Mouse (Mus musculus): ENCODE measurements around the gene Rab26. TPM values are rescaled to one million over a fixed set of nuclear protein-coding genes. Genes with fewer than 3 reads are reported as not detected.

The Rab26 gene
- total RNA-seq, 2 experiments from 2014 or later, result not detected

GRCm38 (mm10) chr17:24538950-24539349 is 4.9 kb upstream of the Rab26 start:
- no peak overlapping the region for H3K4me3 ChIP-seq
- intact Hi-C loops (cut with DNase I), result no loop called here
- peak; percentile 80 for TF ChIP-seq CTCF (IDR thresholded peaks at IDR 0.05)
- H3K27ac ChIP-seq, result no peak overlapping the region
- DNase-seq, result peak; percentile 46

GRCm38 (mm10) chr17:24537536-24537935 is 3.5 kb upstream of the Rab26 start:
- no peak for DNase-seq
- Histone ChIP-seq H3K27ac (no peak overlapping the region), H3K4me3 (no peak overlapping the region)
- intact Hi-C loops (cut with DNase I), result no loop called here
- TF ChIP-seq CTCF (IDR thresholded peaks at IDR 0.05), result no peak

- H3K27ac ChIP-seq, result no peak overlapping the region
- no peak for DNase-seq
- H3K4me3 ChIP-seq, result no peak overlapping the region
- intact Hi-C loops (cut with DNase I), result loop anchor here (2.0 kb wide), 1 partner anchor 40 kb away; no protein-coding TSS in a partner anchor
- no peak for TF ChIP-seq CTCF (IDR thresholded peaks at IDR 0.05)
Observed at GRCm38 (mm10) chr17:24535300-24535699, 1.3 kb upstream of the Rab26 start.

GRCm38 (mm10) chr17:24533099-24533992 is 664 bp downstream of the Rab26 start:
- peak; percentile 92 for DNase-seq
- intact Hi-C loops (cut with DNase I), result no loop called here
- Histone ChIP-seq H3K4me3 (peak overlapping the region; percentile 71), H3K27ac (peak overlapping the region; percentile 40)
- TF ChIP-seq CTCF (IDR thresholded peaks at IDR 0.05), result peak; percentile 22; the same call in 1 of the 2 replicates

- H3K27ac ChIP-seq, result no peak overlapping the region
- no peak for DNase-seq
- no peak for TF ChIP-seq CTCF (IDR thresholded peaks at IDR 0.05)
- no peak overlapping the region for H3K4me3 ChIP-seq
- intact Hi-C loops (cut with DNase I), result no loop called here
Observed at GRCm38 (mm10) chr17:24532045-24532444, 2.0 kb downstream of the Rab26 start.

GRCm38 (mm10) chr17:24531064-24531463 is 2.9 kb downstream of the Rab26 start:
- TF ChIP-seq CTCF (IDR thresholded peaks at IDR 0.05), result no peak
- no peak for DNase-seq
- intact Hi-C loops (cut with DNase I), result no loop called here
- Histone ChIP-seq H3K4me3 (no peak overlapping the region), H3K27ac (no peak overlapping the region)

GRCm38 (mm10) chr17:24530361-24531050 is 3.5 kb downstream of the Rab26 start:
- TF ChIP-seq CTCF (IDR thresholded peaks at IDR 0.05), result no peak
- intact Hi-C loops (cut with DNase I), result no loop called here
- Histone ChIP-seq H3K27ac (no peak overlapping the region), H3K4me3 (no peak overlapping the region)
- DNase-seq, result no peak

- TF ChIP-seq CTCF (IDR thresholded peaks at IDR 0.05), result no peak
- no peak overlapping the region; the same call in 1 of the 2 replicates for H3K27ac ChIP-seq
- DNase-seq, result no peak
- H3K4me3 ChIP-seq, result no peak overlapping the region
- intact Hi-C loops (cut with DNase I), result loop anchor here (2.0 to 5.0 kb wide), 3 partner anchors 43 to 123 kb away; partner anchors contain the start of genes Caskin1, Nthl1 and Tsc2
Observed at GRCm38 (mm10) chr17:24529883-24530282, 4.1 kb downstream of the Rab26 start.

- DNase-seq, result peak; percentile 58
- Histone ChIP-seq H3K27ac (peak overlapping the region; percentile 84), H3K4me3 (peak overlapping the region; percentile 87)
- intact Hi-C loops (cut with DNase I), result loop anchor here (2.0 to 5.0 kb wide), 3 partner anchors 42 to 124 kb away; partner anchors contain the start of genes Caskin1, Nthl1 and Tsc2
- TF ChIP-seq CTCF (IDR thresholded peaks at IDR 0.05), result peak; percentile 80
Observed at GRCm38 (mm10) chr17:24529007-24529451, 5.0 kb downstream of the Rab26 start.

- intact Hi-C loops (cut with DNase I), result loop anchor here (2.0 to 5.0 kb wide), 3 partner anchors 41 to 124 kb away; partner anchors contain the start of genes Caskin1, Nthl1 and Tsc2
- TF ChIP-seq CTCF (IDR thresholded peaks at IDR 0.05), result no peak
- peak overlapping the region; percentile 84 for H3K27ac ChIP-seq
- H3K4me3 ChIP-seq, result peak overlapping the region; percentile 87
- DNase-seq, result no peak
Observed at GRCm38 (mm10) chr17:24528560-24528918, 5.5 kb downstream of the Rab26 start.

- intact Hi-C loops (cut with DNase I), result loop anchor here (2.0 to 5.0 kb wide), 3 partner anchors 41 to 125 kb away; partner anchors contain the start of genes Caskin1, Nthl1 and Tsc2
- H3K4me3 ChIP-seq, result peak within 1 kb of the TSS; percentile 87
- H3K27ac ChIP-seq, result peak within 1 kb of the TSS; percentile 94
- DNase-seq, result peak; percentile 94
- TF ChIP-seq CTCF (IDR thresholded peaks at IDR 0.05), result no peak
Observed at GRCm38 (mm10) chr17:24527723-24528559, 6.1 kb downstream of the Rab26 start, which contains the start of gene Traf7. Gene Traf7, minus strand, starts transcription at chr17:24527938.

GRCm38 (mm10) chr17:24527315-24527714 is 6.7 kb downstream of the Rab26 start:
- no peak for TF ChIP-seq CTCF (IDR thresholded peaks at IDR 0.05)
- DNase-seq, result no peak
- H3K4me3 ChIP-seq, result peak overlapping the region; percentile 77
- intact Hi-C loops (cut with DNase I), result loop anchor here (5.0 kb wide), 2 partner anchors 40 to 105 kb away; partner anchors contain the start of genes Caskin1, Nthl1 and Tsc2
- H3K27ac ChIP-seq, result peak overlapping the region; percentile 94

Measured in gastrocnemius, adult 2 months (tissue).